Mouse (Mus musculus) cerebellum, adult 2 months (tissue): Measurements from ENCODE around the gene Npas1.

Experiments used
- CTCF ChIP-seq: fragments of 200-500 bp; IDR thresholded peaks from 2 replicates; pipeline ENCODE4 v1.5.1; 2011; ENCODE audit warnings: low read depth, mild to moderate bottlenecking, control low read depth, low read length, moderate library complexity, borderline replicate concordance; ENCODE audit not compliant: insufficient read depth
- POLR2A ChIP-seq: fragments of 200-500 bp; IDR thresholded peaks from 2 replicates; pipeline ENCODE4 v1.6.1; 2011; ENCODE audit warnings: low read length, control low read depth, borderline replicate concordance; ENCODE audit not compliant: insufficient read depth

DNA sequence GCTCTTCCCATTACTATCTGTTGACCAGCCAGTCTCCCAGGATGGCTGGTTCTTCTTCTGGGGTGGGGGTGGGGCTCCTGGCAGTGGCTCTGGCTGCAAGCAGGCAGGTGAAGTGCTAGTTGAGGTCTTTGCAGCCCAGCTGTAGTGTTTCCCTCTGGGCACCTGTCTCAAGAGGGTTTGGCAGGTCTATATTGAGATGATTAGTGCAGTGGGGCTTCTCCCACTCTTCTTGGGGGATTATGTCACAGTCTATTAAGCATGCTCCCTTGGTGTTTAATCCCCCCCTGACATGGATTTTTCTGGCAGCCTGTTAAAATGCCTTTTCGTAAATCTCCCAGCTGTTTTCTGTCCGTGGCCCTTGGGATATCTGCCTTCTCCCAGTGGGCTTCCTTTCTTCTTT is 64.6 kb downstream of the Npas1 start:
- no peak for TF ChIP-seq POLR2A
- TF ChIP-seq CTCF = no peak
